Mouse (Mus musculus) layer of hippocampus, postnatal 36 days (tissue): ENCODE results near the gene Gngt2. TPM values are rescaled to one million over a fixed set of nuclear protein-coding genes. Genes with fewer than 3 reads are reported as not detected.
A peak's percentile ranks its signal among the peaks of the same experiment; 100 is the strongest.

Source experiments
- DNase-seq, 2 experiments: peaks; one replicate each; pipeline ENCODE4 v3.0.0; 2022
- total RNA-seq, 2 experiments: library from RNA; stranded (reverse); gene quantifications; 2 replicates each; pipeline ENCODE4 v1.2.3; 2021

Gngt2 gene
- 1 to 10 TPM; 3.1 to 4.7 TPM for total RNA-seq

- no peak for DNase-seq
Observed at GRCm38 (mm10) chr11:95837059-95837458, at the start of gene Gngt2. Gene Gngt2, plus strand, starts transcription at chr11:95837216.

GRCm38 (mm10) chr11:95789451-95789891 is 47.5 kb upstream of the Gngt2 start:
- DNase-seq: no peak

DNA sequence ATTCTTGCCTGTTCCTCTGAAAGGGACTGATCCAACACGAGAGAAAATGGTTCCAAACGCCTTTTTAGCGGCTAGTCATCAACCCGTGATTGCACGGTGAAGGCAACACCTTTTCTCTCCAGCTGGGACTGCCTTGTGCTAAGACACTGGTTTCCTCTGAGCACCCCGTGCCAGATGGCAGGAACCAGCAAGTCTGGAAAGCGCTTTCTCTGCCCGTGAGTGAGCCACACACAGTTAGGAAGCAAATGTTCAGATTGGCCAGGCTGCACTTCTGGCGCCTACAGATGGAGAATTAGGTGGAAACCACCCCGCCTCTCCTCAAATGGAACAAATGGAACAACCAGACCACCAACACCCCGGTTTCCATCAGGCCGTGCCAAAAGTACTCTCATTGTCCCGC is 45.2 kb upstream of the Gngt2 start:
- peak; percentile 62 to 72 for DNase-seq

DNA sequence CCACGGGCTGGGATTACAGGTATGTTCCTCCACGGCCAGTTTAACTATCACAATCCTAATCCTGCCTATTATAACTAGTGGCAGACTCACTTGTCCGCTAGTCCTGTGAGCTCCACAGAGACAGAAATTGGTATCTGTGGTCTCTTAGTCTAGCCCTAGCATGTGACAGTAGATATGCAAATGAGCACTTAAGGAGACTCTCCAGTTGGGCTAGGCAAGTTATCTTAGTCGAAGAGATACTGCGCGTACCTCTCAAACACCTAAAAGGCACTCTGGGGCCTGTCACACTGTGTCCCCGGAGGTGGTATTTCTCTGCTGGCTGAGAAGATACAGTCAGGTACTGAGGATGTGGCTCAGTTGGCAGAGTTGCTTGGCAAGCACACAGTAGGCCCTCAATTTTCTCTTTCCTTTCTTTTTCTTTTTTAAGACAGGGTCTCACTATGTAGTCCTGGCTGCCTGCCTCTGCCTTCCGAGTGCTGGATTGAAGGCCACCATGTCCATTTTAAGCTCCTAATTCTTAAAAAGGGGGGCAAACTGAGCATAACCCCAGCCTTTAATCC is 44.0 kb upstream of the Gngt2 start:
- no peak for DNase-seq

GRCm38 (mm10) chr11:95794201-95794600 is 42.8 kb upstream of the Gngt2 start:
- DNase-seq: no peak

DNA sequence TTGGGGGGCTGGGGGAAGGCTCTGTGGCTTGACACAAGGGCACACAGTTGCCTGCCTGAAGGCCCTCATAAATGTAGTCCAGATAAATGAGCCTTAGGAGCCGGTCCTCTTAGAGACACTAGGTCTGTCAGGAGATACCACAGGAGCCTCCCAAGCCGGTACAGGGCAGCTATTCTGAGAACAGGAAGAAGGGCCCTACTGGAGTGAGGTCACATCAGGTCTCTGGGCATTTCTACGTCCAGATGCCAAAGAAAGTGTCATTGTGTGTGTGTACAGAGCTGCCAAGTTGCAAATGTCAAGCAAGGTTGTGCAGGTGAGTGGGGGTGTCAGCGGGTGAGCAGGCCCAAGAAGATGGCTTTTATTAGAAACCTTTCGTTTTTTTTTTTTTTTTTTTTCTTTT is 41.4 kb upstream of the Gngt2 start:
- no peak for DNase-seq

- no peak for DNase-seq
Observed at GRCm38 (mm10) chr11:95805010-95805409, 32.0 kb upstream of the Gngt2 start.

- no peak for DNase-seq
Observed at GRCm38 (mm10) chr11:95805527-95805926, 31.5 kb upstream of the Gngt2 start.

GRCm38 (mm10) chr11:95807884-95808283 is 29.1 kb upstream of the Gngt2 start:
- no peak for DNase-seq

DNA sequence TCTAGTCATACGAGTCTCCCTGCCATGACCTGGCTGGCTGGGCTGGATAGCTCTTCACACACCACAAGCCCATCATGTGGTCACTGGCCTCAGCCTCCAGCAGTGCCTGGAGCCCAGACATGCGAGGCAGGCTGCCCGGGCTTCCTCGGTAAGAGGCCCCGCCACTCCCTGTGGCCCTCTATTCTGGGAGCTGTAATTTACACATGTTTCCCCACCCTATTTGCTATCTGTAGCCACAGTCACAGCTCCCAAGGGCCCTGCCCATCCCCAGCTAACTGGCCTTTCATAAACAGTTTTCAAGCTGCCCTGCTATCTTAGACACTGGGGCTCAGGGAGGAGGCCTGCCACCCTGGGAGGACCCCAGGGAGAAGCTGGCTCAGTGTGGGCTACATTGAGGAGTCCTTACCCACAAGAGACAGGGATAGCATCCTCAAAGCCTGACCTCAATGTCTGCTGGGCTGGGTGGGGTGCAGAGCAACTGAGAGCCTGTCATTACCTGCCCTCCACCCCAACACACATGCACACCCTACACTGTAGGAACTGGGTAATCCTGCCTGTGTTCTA is 28.5 kb upstream of the Gngt2 start:
- no peak for DNase-seq

DNA sequence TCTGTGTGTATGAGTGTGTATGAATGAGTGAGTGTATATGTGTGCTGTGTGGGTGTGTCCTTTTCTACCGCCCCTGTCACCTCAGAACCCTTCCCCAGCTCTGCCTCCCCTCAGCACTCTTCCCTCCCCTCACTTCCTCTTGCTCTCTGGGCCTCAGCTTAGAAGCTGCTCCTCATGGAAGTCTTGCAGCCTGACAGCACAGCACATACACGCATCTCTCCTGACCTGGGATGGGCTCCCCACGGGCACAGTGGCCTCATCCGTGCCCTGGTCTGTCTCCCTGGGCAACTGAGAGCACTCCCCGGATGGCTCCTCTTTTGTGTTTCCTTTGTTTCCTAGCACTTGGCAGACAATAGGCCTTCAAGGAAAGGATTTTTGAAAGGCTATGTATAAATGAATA is 27.4 kb upstream of the Gngt2 start:
- no peak for DNase-seq

DNA sequence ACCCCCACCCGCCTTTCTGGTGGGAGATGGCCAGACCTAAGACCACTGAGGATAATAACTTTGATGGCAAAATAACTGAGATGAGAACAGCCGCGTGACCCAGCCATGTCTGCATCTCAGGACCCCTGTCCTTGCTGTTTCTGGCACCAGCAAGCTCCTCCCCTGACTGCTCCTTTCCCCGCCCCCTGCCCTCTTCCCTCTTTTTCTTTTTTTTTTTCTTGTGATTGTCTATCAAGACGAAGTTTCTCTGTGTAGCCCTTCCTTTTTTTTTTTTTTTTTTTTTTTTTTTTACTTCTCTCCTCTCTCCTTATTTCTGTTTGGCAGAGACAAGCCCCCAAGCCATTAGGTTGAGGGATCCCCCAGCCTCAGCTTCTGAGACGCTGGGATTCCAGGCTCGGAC is 26.2 kb upstream of the Gngt2 start:
- DNase-seq: no peak

- DNase-seq: no peak
Observed at GRCm38 (mm10) chr11:95811741-95812140, 25.3 kb upstream of the Gngt2 start.

DNA sequence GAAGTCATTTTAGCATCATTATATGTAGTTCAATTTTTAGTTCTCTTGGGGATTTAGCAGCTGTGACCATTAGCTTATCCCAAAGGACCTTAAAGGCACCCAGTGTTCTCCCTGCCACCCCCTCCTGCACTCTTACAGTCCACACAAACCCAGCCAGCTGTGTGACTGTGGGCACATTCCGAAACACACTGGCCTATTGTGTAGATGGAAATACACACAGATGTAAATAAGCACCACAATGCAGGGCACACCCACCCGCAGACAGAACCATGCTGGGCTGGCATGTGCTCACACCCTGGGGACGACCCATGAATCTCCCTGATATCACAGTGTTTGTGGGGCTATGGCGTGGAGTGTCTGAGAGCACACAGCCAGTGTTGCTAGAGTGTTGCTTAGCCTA is 24.8 kb upstream of the Gngt2 start:
- DNase-seq: no peak

- no peak for DNase-seq
Observed at GRCm38 (mm10) chr11:95814101-95814500, 22.9 kb upstream of the Gngt2 start.

GRCm38 (mm10) chr11:95814857-95815256 is 22.2 kb upstream of the Gngt2 start:
- DNase-seq: no peak

- DNase-seq: no peak
Observed at GRCm38 (mm10) chr11:95815412-95815811, 21.6 kb upstream of the Gngt2 start.

GRCm38 (mm10) chr11:95819138-95819537 is 17.9 kb upstream of the Gngt2 start:
- no peak for DNase-seq

DNA sequence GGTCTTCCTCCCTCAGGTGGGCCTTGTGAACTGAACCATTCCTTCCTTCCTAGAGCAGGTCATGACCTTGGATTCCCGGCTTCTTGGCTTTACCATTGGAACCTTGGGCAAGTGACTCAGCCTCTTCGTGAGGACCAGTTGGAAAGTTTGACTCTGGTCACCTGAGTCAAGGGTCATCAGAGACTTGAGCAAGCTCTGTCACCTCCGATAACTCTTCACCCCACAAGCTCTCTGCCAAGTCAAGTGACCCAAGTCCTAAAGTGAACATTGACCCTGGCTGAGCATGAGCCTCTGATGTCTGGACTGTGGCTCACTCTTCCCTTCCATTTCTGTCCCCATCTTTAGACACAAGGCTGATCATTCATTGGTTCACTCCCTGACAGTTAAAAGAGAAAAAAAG is 15.5 kb upstream of the Gngt2 start:
- no peak for DNase-seq

- DNase-seq: no peak
Observed at GRCm38 (mm10) chr11:95822437-95822836, 14.6 kb upstream of the Gngt2 start.

DNA sequence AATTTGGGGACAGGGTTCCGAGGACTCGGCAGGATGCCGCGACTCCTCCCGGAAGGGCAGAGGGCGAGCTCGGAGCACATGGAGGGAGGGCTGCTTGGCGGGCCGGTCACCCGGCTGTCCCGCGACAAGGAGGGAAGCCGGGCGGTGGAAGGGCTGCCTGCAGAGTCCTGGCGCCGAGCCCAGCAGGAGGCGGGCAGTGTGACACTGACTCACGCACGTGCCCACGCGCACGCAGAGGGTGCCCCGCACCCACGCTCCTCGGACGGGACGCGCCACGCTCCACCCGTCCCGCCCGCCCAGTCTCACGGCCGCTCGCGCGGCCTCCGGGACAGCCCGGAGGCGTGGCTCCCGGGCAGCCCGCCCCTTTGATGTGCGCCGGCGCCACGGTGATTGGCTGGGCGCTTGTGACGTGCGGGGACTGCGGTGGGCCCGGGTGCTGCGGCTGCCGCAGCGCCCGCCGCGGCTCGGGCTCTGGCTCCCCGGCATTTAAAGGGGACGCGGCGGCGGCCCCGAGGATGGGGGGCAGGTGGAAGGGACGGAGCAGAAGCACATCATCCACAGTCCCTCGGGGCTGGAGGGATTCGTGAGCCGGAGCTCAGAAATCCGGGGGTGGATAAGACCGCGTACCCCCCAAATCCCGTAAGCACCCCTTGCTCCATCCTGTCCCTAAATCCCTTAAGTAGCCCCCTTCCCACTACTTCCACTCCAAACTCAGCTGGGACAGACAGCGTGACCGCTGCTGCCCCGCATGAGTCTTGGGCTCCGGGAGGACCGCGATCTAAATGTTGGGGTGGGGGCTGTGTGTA is 12.7 kb upstream of the Gngt2 start, which contains the start of gene Phospho1:
TSS of gene Phospho1 (plus strand) at position 429 of the 806 bp plus-strand sequence.
- peak; percentile 87 to 89 for DNase-seq

DNA sequence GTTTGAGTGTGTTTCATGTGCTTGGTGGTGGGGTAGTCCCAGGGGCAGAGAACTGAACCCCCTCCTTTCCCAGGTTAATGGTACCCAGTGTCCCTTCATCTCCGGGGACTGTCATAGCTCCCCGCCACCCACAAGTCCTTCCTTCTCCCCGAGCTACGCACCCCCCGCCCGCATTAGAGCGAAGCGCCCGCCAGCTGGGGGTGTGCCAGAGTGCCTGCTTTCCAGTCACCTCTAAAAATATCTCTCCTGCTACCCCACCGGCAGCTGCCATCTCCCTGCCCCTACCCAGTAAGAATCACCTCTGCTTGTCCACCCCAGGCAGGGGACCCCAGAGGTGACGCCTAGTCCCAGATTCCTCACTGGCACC is 12.2 kb upstream of the Gngt2 start:
- peak; percentile 70 to 74 for DNase-seq

GRCm38 (mm10) chr11:95825625-95826024 is 11.4 kb upstream of the Gngt2 start:
- DNase-seq: no peak
